Mouse (Mus musculus): ENCODE measurements at regions not wholly inside any gene's neighbourhood (a gene's known extent, or its start where the extent isn't known, plus 50 kb on each side); places are given as distances from the start of the nearest gene placed in this dataset.
A peak's percentile ranks its signal among the peaks of the same experiment; 100 is the strongest.

GRCm38 (mm10) chr13:37149066-37149781 lies 99.2 kb upstream of the F13a1 start:
- no peak for DNase-seq

DNA sequence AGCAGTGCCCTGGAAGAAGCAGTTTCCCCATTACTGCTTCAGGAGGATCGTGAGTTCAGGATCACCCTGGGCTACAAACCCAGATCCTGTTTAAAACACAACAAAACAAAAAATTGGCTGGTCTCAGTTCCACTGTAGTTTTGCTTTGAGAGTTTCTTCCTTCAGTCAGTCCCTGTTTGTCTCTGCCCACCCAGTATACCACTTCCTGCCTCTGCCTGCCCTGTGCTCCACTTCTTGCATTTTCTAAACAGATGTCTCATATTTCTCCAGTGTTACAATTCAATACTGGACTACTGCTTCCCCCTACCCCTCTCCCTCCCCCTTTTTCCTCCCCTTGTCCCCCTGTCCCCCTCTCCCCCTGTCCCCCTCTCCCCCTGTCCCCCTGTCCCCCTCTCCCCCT lies 98.6 kb upstream of the F13a1 start:
- DNase-seq: peak; percentile 45 to 65

DNA sequence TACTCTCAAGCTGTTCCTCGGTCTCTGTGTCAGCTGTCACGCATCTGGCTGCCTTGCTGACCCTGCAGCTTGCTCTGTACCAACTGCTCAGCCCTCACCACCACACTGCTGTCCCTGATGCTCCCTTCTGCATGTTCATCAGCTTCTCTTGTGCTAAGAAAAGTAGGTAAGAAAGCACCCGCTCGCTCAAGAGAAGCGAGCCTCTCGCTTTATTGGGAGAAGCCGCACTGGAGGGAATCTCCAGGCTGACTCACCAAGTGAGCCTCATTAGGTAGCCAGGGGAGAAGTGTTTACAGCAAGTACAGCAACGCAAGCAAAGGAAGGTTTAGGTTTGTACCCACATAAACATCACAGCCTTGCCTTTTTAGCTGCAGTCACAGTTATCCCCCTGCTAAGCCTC lies 97.7 kb upstream of the F13a1 start:
- no peak for DNase-seq

DNA sequence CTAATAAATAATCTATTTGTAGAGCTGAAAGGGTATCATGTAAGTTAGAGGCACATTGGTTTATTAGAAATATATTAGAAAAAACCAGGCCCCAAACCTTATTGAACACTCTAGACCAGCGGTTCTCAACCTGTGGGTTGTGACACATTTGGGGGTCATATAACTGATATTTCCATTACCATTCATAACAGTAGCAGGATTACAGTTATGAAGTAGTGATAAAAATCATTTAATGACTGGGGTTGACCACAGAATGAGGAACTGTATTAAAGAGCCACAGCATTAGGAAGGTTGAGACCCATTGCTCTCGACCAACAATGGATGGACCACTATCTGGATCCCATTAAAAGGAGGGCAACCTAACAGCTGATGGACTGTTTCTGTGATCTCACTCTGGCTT lies 92.8 kb upstream of the F13a1 start:
- no peak for DNase-seq

DNA sequence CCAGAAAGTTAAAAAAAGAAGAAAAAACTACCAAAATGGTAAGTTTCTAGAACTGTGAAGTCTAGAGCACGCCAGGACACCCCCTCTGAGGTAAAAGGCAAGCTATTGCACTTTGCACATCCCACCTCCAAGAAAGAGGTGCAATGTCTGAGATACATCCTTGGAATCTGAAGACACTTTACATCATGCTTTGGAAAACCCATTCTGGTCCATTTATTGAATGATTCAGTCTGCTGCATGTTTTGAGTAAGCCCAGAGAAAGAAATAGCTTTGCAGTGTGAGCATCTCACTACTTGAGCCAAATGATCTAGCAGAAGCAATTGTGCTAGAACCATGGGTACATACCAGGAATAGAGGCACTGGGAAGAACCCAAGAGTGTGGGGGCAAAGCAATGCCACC lies 85.1 kb upstream of the F13a1 start:
- no peak for DNase-seq

GRCm38 (mm10) chr13:37134518-37134917 lies 84.5 kb upstream of the F13a1 start:
- DNase-seq: no peak

- peak; percentile 43 to 69 for DNase-seq
These were observed 80.6 kb upstream of the F13a1 start for GRCm38 (mm10) chr13:37130637-37131036.

DNA sequence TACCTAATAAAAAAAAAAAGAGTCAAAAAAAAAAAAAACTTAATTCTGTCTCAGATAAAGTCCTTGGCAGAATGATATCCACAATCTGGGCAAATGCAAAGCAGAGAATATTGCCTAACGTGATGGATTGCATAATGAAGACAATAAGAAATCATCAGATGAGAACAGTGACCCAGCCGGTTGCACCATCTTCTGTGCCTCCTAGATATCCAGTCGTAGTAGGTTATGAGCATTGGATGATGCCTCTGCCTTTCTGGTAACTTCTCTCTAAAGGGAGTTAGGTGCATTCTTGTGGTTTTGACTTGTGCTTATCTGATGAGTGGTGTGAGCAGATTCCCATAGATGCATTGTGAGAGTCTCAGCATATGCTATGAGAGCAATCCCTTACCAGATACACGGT lies 71.6 kb upstream of the F13a1 start:
- no peak for DNase-seq

DNA sequence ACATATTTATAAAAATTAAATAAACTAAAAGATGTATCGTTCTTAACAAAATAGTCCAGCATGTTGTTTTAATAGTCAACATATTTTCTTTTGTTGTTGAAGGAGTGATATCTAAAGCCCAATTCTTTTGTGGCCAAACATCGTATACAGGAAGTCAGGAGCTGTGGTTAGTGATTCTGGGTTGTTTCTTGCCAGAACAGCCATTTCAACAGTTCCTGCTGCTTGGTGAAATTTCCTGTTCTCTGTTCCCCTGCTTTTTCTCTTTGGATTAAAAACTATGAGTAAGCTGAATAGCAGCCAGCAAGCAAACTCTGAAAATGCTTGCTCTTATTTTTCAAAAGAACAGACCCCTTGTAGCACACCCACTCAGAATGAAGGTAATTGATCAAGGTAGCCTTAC lies 70.2 kb upstream of the F13a1 start:
- no peak for DNase-seq

- DNase-seq: no peak
These were observed 64.3 kb upstream of the F13a1 start for GRCm38 (mm10) chr13:37114324-37114723.

- no peak for DNase-seq
These were observed 61.7 kb upstream of the F13a1 start for GRCm38 (mm10) chr13:37111747-37112146.

- DNase-seq: no peak
These were observed 57.7 kb upstream of the F13a1 start for GRCm38 (mm10) chr13:37107721-37108120.

DNA sequence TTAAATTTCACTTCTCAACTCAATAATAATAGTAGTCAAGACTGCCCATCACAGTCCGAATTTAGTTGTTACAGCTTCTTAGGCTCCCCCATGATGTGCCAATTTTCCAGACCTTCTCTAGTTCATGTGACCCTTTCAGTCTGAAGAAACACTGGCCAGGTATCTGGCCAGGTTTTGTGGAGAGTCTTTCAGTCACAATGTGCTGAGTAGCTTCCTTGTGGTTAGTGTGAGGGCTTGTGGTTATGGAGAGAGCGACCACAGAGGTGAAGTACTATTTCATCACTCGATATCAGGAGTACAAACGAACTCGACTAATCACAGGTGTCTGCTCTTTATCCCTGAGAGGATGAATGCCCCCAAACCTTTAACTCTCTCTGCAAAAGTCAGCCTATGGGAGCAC lies 56.0 kb upstream of the F13a1 start:
- DNase-seq: no peak

- DNase-seq: no peak
These were observed 54.6 kb upstream of the F13a1 start for GRCm38 (mm10) chr13:37104410-37105294.

GRCm38 (mm10) chr13:37103741-37104296 lies 53.8 kb upstream of the F13a1 start:
- no peak for DNase-seq

- no peak for DNase-seq
These were observed 51.7 kb upstream of the F13a1 start for GRCm38 (mm10) chr13:37101755-37102154.

All from thymus, adult 18-20 months (tissue).